Mouse (Mus musculus) C2C12 (cell line): ENCODE results near the gene Zfp652. TPM values are rescaled to one million over a fixed set of nuclear protein-coding genes. Genes with fewer than 3 reads are reported as not detected.

ENCODE experiments used
- H3K27me3 ChIP-seq: one replicate; pipeline ENCODE4 v1.6.1; 2011; ENCODE audit not compliant: control insufficient read depth, insufficient read depth, insufficient read length
- H3K36me3 ChIP-seq: one replicate; pipeline ENCODE4 v1.6.1; 2011; ENCODE audit not compliant: control insufficient read depth, insufficient read depth
- H3K4me3 ChIP-seq: one replicate; pipeline ENCODE4 v1.5.1; 2011; ENCODE audit warnings: mild to moderate bottlenecking, control low read depth; ENCODE audit not compliant: poor library complexity, insufficient read depth, severe bottlenecking
- H3K79me2 ChIP-seq: one replicate; pipeline ENCODE4 v1.6.1; 2011; ENCODE audit not compliant: control insufficient read depth, insufficient read depth
- H3K79me3 ChIP-seq: one replicate; pipeline ENCODE4 v1.6.1; 2011; ENCODE audit warnings: low read depth, control low read depth
- H3ac ChIP-seq: one replicate; pipeline ENCODE3; 2011; ENCODE audit warnings: low read depth; ENCODE audit not compliant: control insufficient read depth, insufficient read length
- CEBPB ChIP-seq: IDR thresholded peaks from one replicate; pipeline ENCODE4 v1.6.1; 2011; ENCODE audit warnings: low read depth, mild to moderate bottlenecking, control low read depth, moderate library complexity
- CTCF ChIP-seq: IDR thresholded peaks from one replicate; pipeline ENCODE4 v1.5.1; 2011; ENCODE audit not compliant: control insufficient read depth, insufficient read depth, insufficient read length
- FOSL1 ChIP-seq: IDR thresholded peaks from one replicate; pipeline ENCODE4 v1.8.0; 2011; ENCODE audit warnings: mild to moderate bottlenecking, low read length; ENCODE audit not compliant: poor library complexity, insufficient read depth, severe bottlenecking
- MAX ChIP-seq: IDR thresholded peaks from one replicate; pipeline ENCODE4 v1.6.1; 2011; ENCODE audit warnings: mild to moderate bottlenecking, control low read depth
- MYOD1 ChIP-seq: IDR thresholded peaks from one replicate; pipeline ENCODE4 v1.6.1; 2011; ENCODE audit warnings: low read depth; ENCODE audit not compliant: control insufficient read depth, insufficient read length
- MYOG ChIP-seq: IDR thresholded peaks from one replicate; pipeline ENCODE4 v1.6.1; 2011; ENCODE audit not compliant: control insufficient read depth, insufficient read length; ENCODE audit errors: extremely low read depth
- USF1 ChIP-seq: IDR thresholded peaks from one replicate; pipeline ENCODE4 v1.6.1; 2011; ENCODE audit warnings: low read depth, mild to moderate bottlenecking, control low read depth, moderate library complexity
- polyA plus RNA-seq: library from polyadenylated mRNA; unstranded; fragments of >200 nt; fragmentation: generic; extraction: Trizol; gene quantifications from one replicate; pipeline ENCODE4 v1.2.1, GENCODE M21; 2012; ENCODE audit warnings: missing spikeins

The Zfp652 gene
- polyA plus RNA-seq, 1 experiment, result 4.8 TPM

DNA sequence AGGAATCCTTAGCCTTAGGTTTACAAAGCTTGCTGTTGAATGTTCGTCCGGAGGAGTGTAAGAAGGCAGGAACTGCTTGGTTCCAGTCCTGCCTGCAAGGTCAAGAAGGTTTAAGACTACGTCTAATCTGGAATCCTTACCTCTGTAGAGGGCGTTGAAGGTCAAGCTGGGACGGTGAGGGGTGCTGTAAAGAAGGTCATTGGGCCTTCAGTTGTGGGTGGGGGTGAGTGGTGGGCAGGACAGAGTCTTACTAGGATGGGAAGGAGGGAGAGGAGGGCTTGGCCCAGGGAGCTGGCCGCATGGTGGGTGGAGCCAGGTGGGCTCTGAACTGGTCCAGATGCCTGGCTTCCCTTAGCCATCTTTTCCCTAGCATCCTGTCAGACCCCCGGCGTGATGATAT, 59.2 kb downstream of the Zfp652 start:
- no peaks in the 10 kb centered on the region for H3K79me3 ChIP-seq
- H3K4me3 ChIP-seq, result no peak overlapping the region
- peaks cover 3% of the 10 kb centered on the region for H3K36me3 ChIP-seq
- H3ac ChIP-seq, result no peak overlapping the region
- no peaks in the 10 kb centered on the region for H3K79me2 ChIP-seq
- no peaks in the 10 kb centered on the region for H3K27me3 ChIP-seq
- TF ChIP-seq MYOD1, result no peak

DNA sequence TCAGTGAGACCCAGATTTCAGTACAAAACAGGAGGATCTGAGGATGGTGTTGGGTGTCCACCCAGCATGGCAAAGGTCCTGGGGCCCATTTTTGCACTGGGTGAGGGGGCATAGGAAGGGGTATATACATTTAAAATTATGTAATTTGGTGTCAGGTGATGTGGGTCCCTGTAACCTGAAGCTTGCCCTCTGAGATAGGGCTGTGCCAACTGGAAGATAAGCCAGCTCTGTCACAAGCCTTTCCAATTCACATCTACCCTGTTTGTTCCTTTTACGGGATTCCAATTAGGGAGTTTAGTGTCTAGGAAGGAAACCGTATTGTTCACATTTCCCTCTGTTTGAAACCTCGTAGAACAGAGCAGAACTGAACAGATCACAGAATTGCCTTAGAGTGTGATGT, 60.8 kb downstream of the Zfp652 start:
- no peaks in the 10 kb centered on the region for H3K79me2 ChIP-seq
- no peaks in the 10 kb centered on the region for H3K79me3 ChIP-seq
- no peak overlapping the region for H3K4me3 ChIP-seq
- peaks cover under 1% of the 10 kb centered on the region for H3K36me3 ChIP-seq
- TF ChIP-seq USF1, result no peak
- TF ChIP-seq MYOD1, result no peak
- no peak for TF ChIP-seq CEBPB
- TF ChIP-seq CTCF, result no peak
- TF ChIP-seq FOSL1, result no peak
- TF ChIP-seq MYOG, result no peak
- TF ChIP-seq MAX, result no peak
- H3K27me3 ChIP-seq, result no peaks in the 10 kb centered on the region
- H3ac ChIP-seq, result no peak overlapping the region

DNA sequence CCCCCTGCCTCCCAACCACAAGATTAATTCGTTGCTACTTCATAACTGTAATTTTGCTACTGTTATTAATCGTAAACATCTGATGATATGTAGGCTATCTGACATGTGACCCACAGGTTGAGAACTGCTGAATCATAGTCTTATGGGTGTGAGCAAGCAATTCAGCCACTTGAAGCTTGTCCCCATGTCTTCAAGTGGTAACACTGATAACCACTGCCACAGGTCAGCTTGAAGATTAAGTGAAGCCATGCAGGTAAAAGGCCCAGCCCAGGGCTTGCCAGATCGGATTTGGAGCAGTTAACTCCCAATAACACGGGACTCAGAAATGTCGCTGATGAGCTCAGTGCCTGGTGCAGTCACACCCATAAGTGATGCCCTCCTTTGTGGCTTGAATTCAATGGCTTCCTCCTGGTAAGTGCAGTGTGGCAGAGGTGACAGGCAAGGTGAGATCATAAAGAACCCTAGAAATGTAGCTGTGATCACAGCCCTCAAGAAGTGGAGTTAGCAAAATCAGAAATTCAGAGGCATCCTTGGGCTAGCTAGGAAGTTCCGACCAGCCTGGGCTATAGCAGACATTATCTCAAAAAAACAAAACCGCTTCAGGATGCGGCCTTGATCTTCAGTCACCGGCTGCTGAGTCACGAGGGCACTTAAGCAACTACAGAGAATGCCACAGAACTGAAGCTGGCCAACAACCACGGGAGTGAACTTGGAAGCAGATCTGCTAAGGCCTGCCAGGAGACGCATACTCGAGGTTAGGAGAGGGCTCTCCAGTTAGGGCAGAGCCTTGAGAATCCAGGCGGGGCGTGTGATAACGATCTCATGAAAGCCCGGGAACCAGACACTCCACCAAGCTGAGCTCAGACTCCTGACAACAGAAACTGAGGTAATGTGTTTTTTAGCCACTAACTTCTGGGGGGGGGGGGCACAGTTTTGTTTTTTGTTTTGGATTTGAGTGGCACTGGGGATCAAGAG, 65.1 kb downstream of the Zfp652 start:
- Histone ChIP-seq H3ac (peak overlapping the region; percentile 19), H3K79me3 (no peaks in the 10 kb centered on the region), H3K36me3 (no peaks in the 10 kb centered on the region), H3K79me2 (no peaks in the 10 kb centered on the region), H3K4me3 (no peak overlapping the region), H3K27me3 (no peaks in the 10 kb centered on the region)
- peak; percentile 93 for TF ChIP-seq CEBPB
- peak; percentile 36 for TF ChIP-seq MYOD1
- TF ChIP-seq FOSL1, result peak; percentile 54
- TF ChIP-seq CTCF, result no peak
- no peak for TF ChIP-seq MYOG
- peak; percentile 81 for TF ChIP-seq USF1
- TF ChIP-seq MAX, result peak; percentile 64

DNA sequence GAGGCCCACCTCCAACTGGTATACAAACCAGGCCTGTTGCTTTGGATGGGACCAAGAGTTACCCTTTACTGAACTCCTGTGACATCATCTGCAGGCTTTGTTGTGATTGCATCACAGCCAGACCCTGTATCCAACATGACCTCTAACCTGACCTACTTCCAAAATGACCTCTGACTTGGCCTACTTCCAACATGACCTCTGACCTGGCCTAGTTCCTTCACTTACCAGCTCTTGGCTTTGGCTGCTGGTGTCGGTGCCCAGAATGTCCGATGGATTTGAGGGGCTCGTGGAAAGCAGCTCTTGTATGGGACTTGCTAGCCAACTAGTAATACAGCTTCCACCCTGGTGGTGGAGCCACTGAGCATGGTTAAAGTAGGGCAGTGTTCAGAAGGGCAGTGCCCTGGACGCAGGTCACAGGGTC, 66.4 kb downstream of the Zfp652 start:
- TF ChIP-seq CEBPB (peak; percentile 83), MYOD1 (no peak), MYOG (no peak), MAX (no peak), USF1 (no peak)

DNA sequence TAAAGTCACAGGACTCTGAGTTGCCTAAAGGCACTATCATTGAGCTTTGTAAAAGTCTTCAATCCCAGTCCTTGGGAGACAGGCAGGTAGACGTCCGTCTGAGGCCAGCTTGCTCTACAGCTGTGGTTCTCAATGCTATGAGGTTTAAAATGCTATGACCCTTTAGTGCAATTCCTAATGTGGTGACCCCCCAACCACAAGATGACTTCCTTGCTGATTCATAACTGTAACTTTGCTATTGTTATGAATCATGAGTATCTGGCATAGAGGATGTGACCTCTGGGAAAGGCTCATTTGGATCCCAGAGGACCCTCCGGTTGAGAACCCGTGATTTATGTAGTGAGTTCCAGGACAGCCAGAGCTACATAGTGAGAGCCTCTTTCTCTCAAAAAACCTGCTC, 66.9 kb downstream of the Zfp652 start:
- Histone ChIP-seq H3K4me3 (no peak overlapping the region), H3K79me3 (no peaks in the 10 kb centered on the region), H3ac (no peak overlapping the region), H3K36me3 (no peaks in the 10 kb centered on the region), H3K27me3 (no peaks in the 10 kb centered on the region), H3K79me2 (no peaks in the 10 kb centered on the region)
- TF ChIP-seq FOSL1 (peak; percentile 98), MYOD1 (peak; percentile 69), MAX (peak; percentile 73), MYOG (no peak), CEBPB (peak; percentile 56), USF1 (no peak), CTCF (no peak)

More for the DNA sequence above, 66.4 kb downstream of the Zfp652 start:
- H3K36me3 ChIP-seq, result no peaks in the 10 kb centered on the region
- peak overlapping the region; percentile 12 for H3ac ChIP-seq
- no peaks in the 10 kb centered on the region for H3K79me2 ChIP-seq
- H3K4me3 ChIP-seq, result no peak overlapping the region
- H3K79me3 ChIP-seq, result no peaks in the 10 kb centered on the region
- no peaks in the 10 kb centered on the region for H3K27me3 ChIP-seq

DNA sequence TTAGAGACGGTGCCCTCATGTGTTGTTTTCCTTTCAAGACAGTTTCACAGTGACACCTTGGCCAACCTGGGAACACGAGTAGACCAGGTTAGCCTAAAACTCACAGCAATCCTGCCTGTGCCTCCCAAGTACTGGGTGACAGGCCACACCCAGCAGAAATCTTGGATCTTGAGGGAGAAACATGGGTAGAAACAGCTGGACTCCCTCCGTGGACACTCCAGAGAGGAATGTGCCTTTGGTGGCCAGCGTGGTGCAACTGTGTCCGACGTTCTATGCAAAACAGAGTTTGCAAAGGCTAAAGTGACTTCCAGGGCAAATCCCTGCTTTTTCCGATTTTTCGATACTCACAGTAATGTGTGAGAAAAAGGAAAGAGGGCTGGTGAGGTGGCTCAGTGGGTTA, 68.0 kb downstream of the Zfp652 start:
- no peaks in the 10 kb centered on the region for H3K79me2 ChIP-seq
- H3K27me3 ChIP-seq, result no peaks in the 10 kb centered on the region
- no peak overlapping the region for H3K4me3 ChIP-seq
- no peaks in the 10 kb centered on the region for H3K79me3 ChIP-seq
- TF ChIP-seq USF1 (no peak), MYOG (no peak), CTCF (no peak), CEBPB (no peak), MAX (no peak), MYOD1 (no peak), FOSL1 (no peak)
- no peak overlapping the region for H3ac ChIP-seq
- H3K36me3 ChIP-seq, result no peaks in the 10 kb centered on the region
